Mouse (Mus musculus): ENCODE measurements around the gene Nfkbie.
A peak's percentile ranks its signal among the peaks of the same experiment; 100 is the strongest.

Nfkbie gene

DNA sequence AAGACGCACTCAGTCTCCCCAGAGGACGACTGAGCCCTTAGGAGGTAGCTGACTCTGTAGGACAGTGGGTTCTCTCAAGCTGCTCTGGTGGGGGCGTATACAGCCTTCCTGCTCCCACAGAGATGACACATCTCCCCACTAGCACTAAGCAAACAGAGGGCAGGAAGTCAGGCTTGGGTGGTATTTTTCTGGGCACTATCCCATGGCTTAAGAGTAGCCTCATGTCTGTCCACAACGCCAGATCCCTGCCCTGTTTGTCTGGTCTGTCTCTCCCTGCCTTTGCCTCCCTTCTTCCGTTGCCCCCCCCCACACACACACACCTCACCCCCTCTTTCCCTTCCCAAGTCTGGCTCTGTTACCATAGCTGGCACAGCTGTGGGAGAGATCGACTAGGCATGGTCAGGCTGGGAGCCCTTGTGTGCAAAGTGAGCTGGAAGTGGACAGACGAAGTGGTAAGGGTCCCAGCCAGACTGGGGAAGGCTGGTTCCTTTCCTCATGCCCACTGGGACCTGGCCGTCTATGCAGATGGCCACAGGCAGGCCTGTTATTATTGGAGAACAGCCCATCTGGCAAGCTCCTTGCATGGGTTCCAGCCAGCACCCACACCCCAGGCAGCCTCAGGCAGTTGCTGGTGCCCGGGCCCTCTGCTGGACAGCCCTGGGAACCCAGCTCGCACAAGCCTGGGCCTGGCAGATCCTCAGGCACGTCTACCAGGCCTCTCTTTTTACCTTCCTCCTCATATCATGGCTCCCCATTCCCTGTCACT is 41.3 kb downstream of the Nfkbie start:
- DNase-seq (ENCODE audit: low spot score in 2 of 2): peak; percentile 58 to 84

DNA sequence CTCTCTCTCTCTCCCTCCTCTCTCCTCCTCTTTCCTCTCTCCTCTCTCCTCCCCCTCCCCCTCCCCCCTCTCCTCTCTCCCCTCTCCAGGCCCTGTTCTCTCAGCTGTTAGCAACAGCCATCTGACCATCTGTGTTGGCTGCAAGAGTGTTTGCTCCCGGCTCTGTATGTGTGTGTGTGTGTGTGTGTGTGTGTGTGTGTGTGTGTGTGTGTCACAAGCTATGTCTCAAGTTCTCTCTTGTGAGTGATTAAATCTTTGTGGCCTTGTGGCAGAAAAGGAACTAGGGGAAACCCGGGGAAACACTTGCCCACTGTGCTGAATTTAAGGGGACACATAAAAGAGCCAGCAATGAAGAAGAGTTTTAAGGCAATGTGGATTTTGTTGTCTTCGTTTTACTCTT is 42.3 kb downstream of the Nfkbie start:
- no peak for DNase-seq (ENCODE audit: low spot score in 2 of 2)

DNA sequence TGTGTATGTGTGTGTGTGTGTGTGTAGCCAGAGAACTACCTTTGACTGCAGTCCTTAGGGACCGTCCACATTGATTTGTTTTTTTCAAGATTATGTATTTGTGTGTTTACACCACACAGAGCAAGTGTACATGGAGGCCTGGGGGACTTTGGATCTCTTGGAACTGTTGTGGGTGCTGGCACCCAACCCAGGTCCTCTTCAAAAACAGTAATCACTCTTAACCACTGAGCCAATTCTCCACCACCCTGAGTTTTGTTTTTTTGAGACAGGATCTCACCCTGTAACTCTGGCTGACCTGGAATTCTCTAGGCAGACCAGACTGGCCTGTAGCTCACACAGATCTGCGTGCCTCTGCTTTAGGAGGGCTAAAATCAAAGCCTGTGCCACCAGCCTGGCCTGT is 42.9 kb downstream of the Nfkbie start:
- no peak for DNase-seq (ENCODE audit: low spot score in 2 of 2)

DNA sequence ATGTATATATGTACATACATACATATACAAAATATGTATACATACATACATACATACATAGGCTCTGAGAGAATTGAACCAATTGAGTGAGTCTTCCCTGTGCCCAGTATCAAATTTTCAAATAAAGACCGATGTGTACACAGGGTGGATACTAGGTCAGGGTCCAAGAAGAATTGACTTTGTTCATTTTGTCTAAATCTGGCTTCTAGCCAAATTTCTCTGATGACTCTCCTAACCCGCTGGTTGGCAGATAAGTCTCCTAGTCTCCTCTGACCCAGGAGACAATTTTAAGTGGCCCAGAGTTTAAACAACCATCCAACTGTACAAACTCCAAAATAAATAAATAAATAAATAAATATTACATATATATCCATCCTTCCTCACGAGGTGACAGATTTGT is 43.4 kb downstream of the Nfkbie start:
- no peak for DNase-seq (ENCODE audit: low spot score in 2 of 2)

DNA sequence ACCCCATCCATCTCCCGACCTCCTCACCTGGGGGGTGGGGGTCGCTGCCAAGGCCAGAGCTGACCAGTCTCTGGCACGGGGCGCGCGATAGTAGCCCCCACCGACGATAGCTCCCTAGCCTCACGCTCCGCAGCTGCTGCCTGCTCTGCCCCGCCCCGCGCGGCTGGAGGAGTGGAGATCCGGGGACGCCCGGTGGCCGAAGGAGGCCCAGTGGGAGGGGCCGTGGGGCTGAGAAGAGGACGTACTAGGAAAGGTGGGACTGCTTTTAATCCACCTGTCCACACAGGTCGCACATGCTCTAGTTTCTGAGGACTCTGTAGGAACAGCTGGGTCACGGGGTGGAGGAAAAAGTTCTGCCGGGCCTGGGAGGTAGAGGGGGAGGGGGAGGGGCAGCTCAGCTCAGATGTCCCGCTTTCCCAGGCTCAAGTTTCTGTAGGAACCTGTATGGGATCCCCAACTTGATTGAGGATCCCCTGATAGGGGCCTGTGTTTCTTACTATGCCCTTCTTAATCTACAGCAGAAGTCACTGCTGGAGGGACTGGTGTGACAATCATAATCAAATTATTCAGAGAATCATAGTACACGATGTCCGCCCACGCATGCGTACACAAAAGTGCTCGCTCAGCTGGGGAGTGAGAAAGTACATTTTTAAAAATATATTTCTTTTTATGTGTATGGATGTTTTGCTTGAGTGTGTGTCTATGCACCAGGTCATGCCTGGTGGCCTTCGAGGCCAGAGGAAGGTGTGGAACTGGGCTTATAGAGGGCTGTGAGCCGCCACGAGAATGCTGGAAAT is 44.1 kb downstream of the Nfkbie start, which contains the start of gene Slc29a1:
Gene Slc29a1, minus strand, starts transcription at position 161 of the 797 bp plus-strand sequence.
- peak in 1 of 2 experiments; percentile 65 for DNase-seq (ENCODE audit: low spot score in 2 of 2)

DNA sequence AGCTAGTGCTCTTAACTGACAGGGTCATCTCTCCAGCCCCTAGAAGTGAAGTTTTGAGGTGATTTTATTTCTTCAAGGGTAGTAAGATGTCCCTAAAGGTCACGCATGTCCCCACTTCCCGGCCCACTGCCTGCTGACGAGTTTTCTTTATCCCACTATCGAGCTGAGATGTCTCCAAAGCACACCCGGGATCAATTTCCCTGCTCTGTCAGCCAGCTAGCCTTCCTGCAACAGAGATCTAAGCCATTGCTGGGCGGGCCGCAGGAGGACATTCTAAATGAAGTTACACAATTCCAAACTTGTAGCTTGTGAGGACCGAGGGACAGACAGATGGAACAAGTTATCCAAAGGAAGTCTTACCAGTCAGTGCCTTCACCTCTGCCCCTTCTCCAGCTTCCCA is 44.8 kb downstream of the Nfkbie start:
- no peak for DNase-seq (ENCODE audit: low spot score in 2 of 2)

DNA sequence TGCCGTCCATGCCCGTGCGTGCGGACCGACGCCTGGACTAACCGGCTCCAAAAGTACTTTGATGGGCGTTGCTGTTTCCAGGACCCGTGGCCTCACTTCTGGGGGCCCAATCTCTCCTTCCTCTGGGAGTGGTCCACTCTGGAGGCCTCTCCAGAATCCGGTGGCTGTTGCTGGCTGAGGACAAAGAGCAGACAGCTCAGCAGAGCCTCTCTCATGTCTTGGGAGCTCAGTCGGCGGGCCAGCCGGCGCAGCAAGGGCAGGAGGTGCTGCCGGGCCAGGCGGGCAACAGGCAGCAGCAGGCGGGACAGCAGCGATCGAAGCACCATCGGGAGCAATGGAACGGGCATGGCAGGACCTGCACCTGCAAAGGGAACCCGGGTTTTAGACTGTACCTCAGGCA is 45.8 kb downstream of the Nfkbie start:
- DNase-seq (ENCODE audit: low spot score in 2 of 2): no peak

DNA sequence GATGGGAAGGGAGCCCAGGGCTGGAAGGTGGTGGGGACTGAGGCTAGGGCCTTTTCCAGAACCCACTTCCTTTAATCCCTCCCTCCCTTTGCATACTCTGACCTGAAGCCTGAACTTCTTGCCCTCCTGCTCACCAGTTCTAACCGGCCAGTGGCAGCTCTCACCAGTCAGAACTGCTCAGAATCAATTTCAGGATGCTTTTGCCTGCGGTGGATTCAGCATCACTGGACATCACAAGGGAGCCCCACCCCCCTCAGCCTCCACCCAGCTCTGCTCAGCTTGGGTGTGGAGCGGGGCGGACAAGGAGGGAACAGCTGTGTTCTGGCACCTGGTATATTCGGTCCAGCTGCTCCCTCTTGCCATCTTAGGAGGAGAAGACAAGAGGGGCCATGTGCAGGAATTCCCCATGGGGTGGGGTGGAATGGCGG is 46.4 kb downstream of the Nfkbie start, which contains the start of gene Mymx:
Gene Mymx, minus strand, starts transcription at position 226 of the 428 bp plus-strand sequence.
- DNase-seq (ENCODE audit: low spot score in 2 of 2): no peak

DNA sequence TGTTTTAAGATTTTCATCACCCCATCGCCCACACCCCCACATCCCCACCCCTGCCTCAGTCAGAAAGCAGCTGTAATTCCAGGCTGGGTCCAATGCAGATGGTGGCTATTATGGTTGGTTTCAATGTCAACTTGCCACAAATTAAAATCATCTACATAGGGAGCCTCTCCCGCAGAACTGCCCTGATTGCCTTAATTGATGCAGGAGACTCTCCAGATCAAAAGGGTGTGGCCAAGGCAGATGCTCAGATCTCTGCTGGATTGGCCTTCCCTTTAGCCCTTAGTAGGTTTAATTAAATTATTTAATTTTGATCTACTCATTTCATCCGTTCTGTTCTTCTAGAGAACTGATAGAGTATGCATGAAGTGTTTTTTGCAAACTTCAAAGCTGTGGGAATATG is 47.5 kb downstream of the Nfkbie start:
- no peak for DNase-seq (ENCODE audit: low spot score in 2 of 2)

DNA sequence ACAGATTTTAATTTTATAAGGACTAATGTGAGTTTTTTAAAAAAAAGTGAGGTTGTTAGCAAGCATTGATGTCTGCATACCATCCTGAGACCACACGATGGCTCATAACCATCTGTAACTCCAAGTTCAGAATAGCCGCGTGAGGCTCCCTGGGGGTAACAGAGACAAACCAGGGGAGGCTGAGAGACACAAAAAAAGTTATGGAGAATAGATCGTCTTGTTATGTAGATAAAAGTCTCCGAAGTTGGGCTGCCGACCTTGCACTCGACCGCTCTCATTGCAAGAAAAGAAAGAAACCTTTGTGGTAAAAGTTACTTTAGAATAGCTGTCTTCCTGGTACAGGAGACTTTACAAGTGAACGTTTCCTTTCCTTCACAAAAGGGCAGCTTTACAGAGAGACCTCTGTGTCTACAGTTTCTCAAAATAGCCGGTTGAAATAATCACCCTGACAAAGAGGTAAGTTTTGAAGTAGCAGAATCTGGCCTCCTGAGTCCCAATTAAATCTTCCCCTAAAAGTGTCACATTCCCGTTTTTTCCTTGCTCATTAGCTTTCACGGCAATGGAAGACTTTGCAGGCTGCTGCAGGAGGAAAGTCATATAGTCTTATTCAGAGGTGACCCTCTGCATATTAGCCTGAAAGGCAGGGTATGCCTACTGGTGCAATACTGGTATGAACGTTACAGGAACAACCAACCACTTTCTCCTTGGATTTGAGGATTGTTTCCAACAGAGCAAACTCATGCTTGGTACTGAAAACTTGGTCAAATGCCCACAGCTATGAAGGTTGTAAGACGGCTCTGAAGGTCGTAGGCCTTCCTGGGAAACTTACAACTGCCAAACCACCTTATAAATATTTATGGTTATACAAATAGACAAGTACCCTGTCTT is 51.7 kb downstream of the Nfkbie start:
- no peak for DNase-seq (ENCODE audit: low spot score in 2 of 2)

DNA sequence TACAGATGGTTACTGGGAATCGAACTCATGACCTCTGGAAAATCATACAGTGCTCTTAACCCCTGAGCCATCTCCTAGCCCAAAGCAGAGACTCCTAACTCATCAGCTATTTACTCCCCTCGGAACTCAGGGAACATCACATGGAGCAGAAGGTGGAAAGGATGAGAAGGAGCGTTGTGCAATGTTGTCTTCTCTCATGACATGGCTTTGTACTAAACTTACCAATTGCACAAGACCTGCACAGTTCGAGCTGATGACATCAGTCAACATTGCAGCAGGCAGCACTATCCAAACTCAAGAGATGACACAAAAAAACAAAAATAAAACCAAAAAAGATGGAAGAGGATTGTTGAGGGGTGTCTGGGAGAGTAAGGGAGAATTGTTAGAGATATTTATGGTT is 52.9 kb downstream of the Nfkbie start:
- DNase-seq (ENCODE audit: low spot score in 2 of 2): no peak

DNA sequence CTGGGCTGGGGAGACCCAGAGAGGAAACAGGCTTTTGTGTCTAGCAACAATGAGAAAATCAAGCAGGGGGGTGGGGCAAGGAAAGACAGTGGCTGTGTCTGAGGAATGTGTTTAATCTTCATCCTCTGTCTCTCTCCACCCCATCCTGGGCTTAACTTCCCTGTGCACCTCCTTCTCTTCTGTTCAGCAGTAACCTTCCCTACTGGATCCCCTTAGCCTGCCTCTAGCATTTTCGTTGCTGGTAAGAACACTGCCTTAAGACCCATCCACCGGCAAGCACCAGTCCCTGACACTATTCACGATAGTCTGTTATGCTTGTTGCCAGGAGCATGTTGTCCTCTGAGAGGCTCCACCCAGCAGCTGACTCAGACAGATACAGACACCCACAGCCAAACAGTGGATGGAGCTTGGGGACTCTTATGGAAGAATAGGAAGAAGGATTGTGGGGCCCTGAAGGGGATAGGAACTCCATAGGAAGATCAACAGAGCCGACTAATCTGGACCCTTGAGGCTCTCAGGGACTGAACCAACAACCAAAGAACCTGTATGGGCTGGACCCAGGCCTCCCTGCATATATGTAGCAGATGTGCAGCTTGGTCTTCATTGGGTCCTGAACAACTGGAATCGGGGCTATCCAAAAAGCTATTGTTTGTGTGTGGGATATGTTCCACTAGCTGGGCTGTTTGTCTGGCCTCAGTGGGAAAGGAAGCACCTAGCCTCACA is 54.8 kb downstream of the Nfkbie start:
- DNase-seq (ENCODE audit: low spot score in 2 of 2): no peak

DNA sequence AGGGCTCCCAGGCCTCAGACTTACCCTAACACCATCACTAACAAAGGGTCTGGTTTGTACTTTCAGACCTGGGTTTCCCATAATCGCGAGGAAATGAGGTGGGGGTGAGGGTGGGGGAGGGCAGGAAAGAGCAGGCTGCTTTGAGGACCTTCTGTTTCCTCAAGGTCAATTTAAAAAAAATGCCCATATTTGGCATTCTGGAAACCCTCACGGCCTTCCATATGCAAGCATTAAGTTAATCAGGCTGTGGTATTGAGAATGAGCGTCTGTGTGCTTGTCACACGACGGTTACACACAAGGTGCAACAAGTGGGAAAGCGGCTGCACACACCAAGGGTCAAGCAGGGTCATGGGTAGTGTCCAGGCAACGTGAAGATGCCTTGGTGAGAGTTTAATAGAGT is 56.5 kb downstream of the Nfkbie start:
- no peak for DNase-seq (ENCODE audit: low spot score in 2 of 2)

Measured in urinary bladder, postnatal 36 days (tissue).